Mouse (Mus musculus) olfactory bulb, adult 2 months (tissue): Measurements from ENCODE around the gene Rnps1.

Source experiments
- CTCF ChIP-seq: fragments of 200-500 bp; IDR thresholded peaks from 2 replicates; pipeline ENCODE4 v1.5.1; 2012; ENCODE audit warnings: low read depth, mild to moderate bottlenecking, low read length, moderate library complexity; ENCODE audit not compliant: insufficient read depth
- POLR2A ChIP-seq: fragments of 200-500 bp; IDR thresholded peaks from 2 replicates; pipeline ENCODE4 v1.6.1; 2012; ENCODE audit warnings: mild to moderate bottlenecking, low read depth, low read length, moderate library complexity; ENCODE audit not compliant: insufficient read depth

- TF ChIP-seq POLR2A (no peak), CTCF (no peak)
These were observed 29.0 kb downstream of the Rnps1 start for GRCm38 (mm10) chr17:24443409-24443808.
